Mouse (Mus musculus) lung, embryonic 15.5 days (tissue): ENCODE measurements around the gene Mipol1. TPM values are rescaled to one million over a fixed set of nuclear protein-coding genes. Genes with fewer than 3 reads are reported as not detected.
A peak's percentile ranks its signal among the peaks of the same experiment; 100 is the strongest.
"Not testable (repeated sequence)": the region's sequence is repeated elsewhere in the genome, so short reads cannot be mapped to it uniquely, and the experiment has no call there.

Experiments used
- ATAC-seq: fragments of 200-750 bp; cut with Nextera tagmentation; 2 replicates; pipeline ENCODE4 v1.8.0; 2017; ENCODE audit warnings: moderate number of reproducible peaks, borderline replicate concordance; ENCODE audit not compliant: low FRiP score, low TSS enrichment; ENCODE audit errors: extremely low read depth
- H3K27ac ChIP-seq: fragments of 300-500 bp; sonication (generic); 2 replicates; pipeline ENCODE4 v1.5.1; 2015; ENCODE audit warnings: moderate library complexity, mild to moderate bottlenecking, inconsistent platforms
- H3K27me3 ChIP-seq: fragments of 300-500 bp; sonication (generic); 2 replicates; pipeline ENCODE4 v1.6.1; 2015; ENCODE audit warnings: inconsistent platforms
- H3K36me3 ChIP-seq: fragments of 300-500 bp; sonication (generic); 2 replicates; pipeline ENCODE4 v1.6.1; 2015; ENCODE audit warnings: inconsistent platforms
- H3K4me1 ChIP-seq: fragments of 300-500 bp; sonication (generic); 2 replicates; pipeline ENCODE4 v1.6.1; 2015; ENCODE audit warnings: inconsistent platforms
- H3K4me2 ChIP-seq: fragments of 300-500 bp; sonication (generic); 2 replicates; pipeline ENCODE4 v1.6.1; 2015; ENCODE audit warnings: inconsistent platforms, mild to moderate bottlenecking, moderate library complexity
- H3K4me3 ChIP-seq: fragments of 300-500 bp; sonication (generic); 2 replicates; pipeline ENCODE4 v1.5.1; 2015; ENCODE audit warnings: mild to moderate bottlenecking, inconsistent platforms
- H3K9ac ChIP-seq: fragments of 300-500 bp; sonication (generic); 2 replicates; pipeline ENCODE4 v1.6.1; 2015; ENCODE audit warnings: inconsistent platforms
- H3K9me3 ChIP-seq: fragments of 300-500 bp; sonication (generic); 2 replicates; pipeline ENCODE4 v1.6.1; 2016; ENCODE audit warnings: inconsistent platforms
- WGBS: fragments of 180-500 bp; shearing (Covaris S2); methylation state at CpG from one replicate; pipeline ENCODE4 v1.1.7; 2015; 5-methylcytosine and 5-hydroxymethylcytosine counted together
- polyA plus RNA-seq: library from polyadenylated mRNA; unstranded; fragments of >200 nt; fragmentation: Nextera tagmentation; extraction: Ambion mirVana; gene quantifications from 2 replicates; pipeline ENCODE4 v1.2.1, GENCODE M21; 2015

Gene Mipol1
- polyA plus RNA-seq, 1 experiment from 2014 or later = 8.4 TPM

DNA sequence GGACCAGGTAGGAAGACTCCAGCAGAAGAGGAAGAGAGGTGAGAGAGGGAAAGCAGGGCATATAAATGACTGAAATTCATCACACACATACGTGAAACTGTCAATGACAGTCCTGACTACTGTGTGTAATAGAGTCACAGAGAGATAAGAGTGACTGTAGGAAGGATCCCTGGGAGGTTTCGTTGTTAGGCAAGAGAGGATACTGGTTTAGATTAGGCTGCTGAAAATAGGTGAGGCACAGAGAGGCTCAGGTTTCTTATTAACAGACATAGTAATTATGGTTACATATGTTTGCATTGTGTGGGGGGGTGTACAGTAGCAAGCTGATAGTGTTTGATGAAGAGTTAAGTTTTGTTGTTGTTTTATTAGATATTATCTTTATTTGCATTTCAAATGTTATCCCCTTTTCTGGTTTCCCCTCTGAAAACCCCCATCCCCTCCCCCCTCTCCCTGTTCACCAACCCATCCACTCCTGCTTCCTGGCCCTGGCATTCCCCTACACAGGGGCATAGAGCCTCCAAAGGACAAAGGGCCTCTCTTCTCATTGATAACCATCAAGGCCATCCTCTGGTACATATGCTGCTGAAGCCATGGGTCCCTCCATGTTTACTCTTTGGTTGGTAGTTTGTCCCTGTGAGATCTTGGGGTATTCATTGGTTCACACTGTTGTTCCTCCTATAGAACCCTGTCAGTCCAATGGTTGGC, 157.5 kb downstream of the Mipol1 start:
- Histone ChIP-seq H3K9me3 (no peaks in the 10 kb centered on the region), H3K4me3 (no peak overlapping the region), H3K9ac (no peak overlapping the region), H3K4me2 (no peak overlapping the region), H3K36me3 (no peaks in the 10 kb centered on the region), H3K27ac (no peak overlapping the region), H3K27me3 (no peaks in the 10 kb centered on the region), H3K4me1 (no peaks in the 10 kb centered on the region)
- no peak for ATAC-seq
- 80% methylated on average over 2 of the region's 2 CpGs for WGBS

DNA sequence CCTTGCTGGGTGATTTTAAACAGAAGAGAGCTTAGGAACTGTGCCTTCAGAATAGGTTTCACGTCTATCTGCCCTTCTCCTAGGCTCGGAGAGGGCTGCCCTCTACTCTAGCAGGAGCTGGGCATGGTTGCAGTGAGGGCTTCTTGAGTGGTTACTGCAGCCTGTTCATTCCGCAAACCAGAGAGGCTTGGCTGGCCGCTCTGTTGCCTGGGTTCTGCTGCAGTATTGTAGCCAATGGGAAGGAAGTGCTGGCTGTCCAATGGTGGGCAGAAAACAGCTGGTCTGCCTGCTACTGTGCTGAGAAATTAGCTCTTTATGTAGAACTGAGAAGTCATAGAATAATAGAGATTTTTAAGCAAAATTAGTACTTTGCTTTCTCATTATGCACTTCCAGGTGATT, 169.3 kb downstream of the Mipol1 start:
- Histone ChIP-seq H3K4me3 (no peak overlapping the region), H3K4me2 (no peak overlapping the region), H3K9ac (no peak overlapping the region), H3K27me3 (no peaks in the 10 kb centered on the region), H3K4me1 (no peaks in the 10 kb centered on the region), H3K27ac (no peak overlapping the region), H3K9me3 (no peaks in the 10 kb centered on the region), H3K36me3 (no peaks in the 10 kb centered on the region)
- WGBS = 50% methylated on average over 4 of the region's 4 CpGs
- no peak for ATAC-seq

DNA sequence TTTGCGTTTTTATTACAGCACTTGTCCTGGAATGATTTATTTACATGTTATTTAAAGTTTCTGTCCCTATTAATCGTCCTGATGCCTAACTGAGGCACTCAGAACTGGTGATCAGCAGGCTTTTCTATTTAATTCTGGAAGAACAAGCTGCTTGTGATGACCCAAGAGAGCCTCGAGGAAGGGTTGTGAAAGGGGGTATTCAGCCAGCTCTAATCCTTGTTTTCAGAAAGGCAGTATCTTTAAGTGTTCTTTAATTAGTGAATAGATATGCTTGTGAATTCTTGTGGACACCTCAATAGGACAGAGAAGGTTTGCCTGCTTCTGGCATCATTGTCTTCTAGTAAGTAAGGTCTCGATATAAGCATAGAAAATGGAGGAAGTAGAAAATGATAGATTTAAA, 170.0 kb downstream of the Mipol1 start:
- H3K27ac ChIP-seq = no peak overlapping the region
- no peaks in the 10 kb centered on the region for H3K4me1 ChIP-seq
- H3K36me3 ChIP-seq = no peaks in the 10 kb centered on the region
- H3K4me3 ChIP-seq = no peak overlapping the region
- no peaks in the 10 kb centered on the region for H3K9me3 ChIP-seq
- H3K4me2 ChIP-seq = no peak overlapping the region
- H3K27me3 ChIP-seq = no peaks in the 10 kb centered on the region
- no peak overlapping the region for H3K9ac ChIP-seq
- ATAC-seq = no peak
- 51% methylated on average over 4 of the region's 4 CpGs for WGBS

DNA sequence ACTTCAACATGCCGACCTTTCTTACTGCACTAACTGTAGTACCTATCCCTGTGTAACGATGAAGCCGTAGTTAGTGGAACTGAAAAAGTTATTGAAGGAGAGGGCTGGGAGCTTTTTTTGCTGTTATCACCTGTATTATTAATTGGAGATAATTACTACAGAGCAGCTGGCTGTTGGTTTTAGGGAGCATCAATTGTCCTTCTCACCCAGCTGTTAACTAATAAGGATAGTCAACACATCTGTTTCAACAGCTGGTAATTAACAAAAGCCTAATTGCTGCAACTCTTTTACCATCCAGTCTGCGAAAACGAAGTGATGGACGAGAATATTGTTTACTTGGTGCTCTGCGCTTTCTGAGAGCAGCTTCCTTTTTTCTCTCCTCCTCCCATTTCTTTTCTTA, 170.9 kb downstream of the Mipol1 start:
- Histone ChIP-seq H3K4me2 (no peak overlapping the region), H3K4me3 (no peak overlapping the region), H3K36me3 (no peaks in the 10 kb centered on the region), H3K27ac (no peak overlapping the region), H3K9ac (no peak overlapping the region), H3K4me1 (no peaks in the 10 kb centered on the region), H3K27me3 (no peaks in the 10 kb centered on the region), H3K9me3 (no peaks in the 10 kb centered on the region)
- WGBS = 58% methylated on average over 7 of the region's 7 CpGs
- ATAC-seq = no peak

DNA sequence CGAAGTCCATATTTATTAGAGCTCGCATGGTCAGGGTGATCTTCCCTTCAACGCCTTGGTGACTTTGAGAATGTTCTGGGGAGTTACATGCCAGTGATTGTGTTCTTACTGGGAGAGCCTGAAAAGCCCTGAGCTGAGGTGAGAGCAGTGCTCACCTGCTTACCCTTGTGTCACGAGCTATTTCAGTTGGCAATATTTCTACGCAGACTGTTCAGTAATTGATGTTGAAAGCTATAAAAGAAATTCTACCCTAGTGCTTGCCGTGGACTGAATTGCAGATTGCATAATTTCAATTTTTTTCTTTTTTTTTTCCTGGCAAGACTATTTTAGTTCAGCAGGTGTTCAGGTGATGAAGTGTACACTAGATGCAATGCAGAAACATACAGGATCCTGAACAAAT, 172.1 kb downstream of the Mipol1 start:
- Histone ChIP-seq H3K4me3 (no peak overlapping the region), H3K27me3 (no peaks in the 10 kb centered on the region), H3K36me3 (no peaks in the 10 kb centered on the region), H3K4me2 (no peak overlapping the region), H3K9me3 (no peaks in the 10 kb centered on the region), H3K9ac (no peak overlapping the region), H3K4me1 (no peaks in the 10 kb centered on the region), H3K27ac (no peak overlapping the region)
- 71% methylated on average over 6 of the region's 6 CpGs for WGBS
- ATAC-seq = no peak

DNA sequence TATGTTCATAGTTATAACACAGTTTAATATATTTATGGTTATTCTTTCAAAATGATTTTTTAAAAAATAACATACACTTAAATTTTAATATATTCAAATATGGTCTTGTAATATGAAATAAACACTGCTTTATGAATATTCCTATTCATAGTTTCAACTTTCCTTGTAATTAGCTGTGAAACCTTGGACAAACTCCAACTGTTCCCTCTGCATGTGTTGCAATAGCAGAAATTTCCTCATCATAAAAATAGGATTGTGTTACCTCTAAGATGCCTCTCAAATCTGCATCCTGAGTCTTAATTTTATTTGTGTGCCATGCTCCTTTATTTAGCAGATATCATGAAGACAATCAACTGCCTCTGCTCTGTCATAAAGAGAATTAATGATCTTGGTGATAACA, 179.7 kb downstream of the Mipol1 start:
- Histone ChIP-seq H3K9ac (no peak overlapping the region), H3K36me3 (no peaks in the 10 kb centered on the region), H3K4me1 (peaks cover 4% of the 10 kb centered on the region; the same call in 1 of the 2 replicates), H3K27ac (no peak overlapping the region), H3K4me3 (no peak overlapping the region), H3K27me3 (no peaks in the 10 kb centered on the region), H3K9me3 (no peaks in the 10 kb centered on the region), H3K4me2 (no peak overlapping the region)
- no peak for ATAC-seq

DNA sequence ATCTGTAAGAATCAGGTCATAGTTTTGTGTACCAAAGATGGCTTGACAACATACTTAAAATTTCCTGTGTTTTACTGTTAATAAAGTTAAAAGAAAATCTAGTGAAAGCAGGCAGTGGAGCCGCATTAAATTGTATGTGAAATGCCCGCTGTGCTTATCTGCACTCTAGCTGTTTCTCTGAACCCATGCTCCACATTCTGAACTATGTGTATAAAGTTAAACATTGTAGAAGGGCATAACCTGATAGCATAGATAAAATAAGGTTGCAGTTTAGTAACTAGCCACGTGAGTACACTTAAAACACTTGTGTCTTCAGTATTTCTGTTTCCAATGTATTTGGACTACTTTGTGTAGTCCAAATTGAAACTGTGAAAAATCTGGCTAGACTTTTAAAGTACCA, 183.6 kb downstream of the Mipol1 start:
- Histone ChIP-seq H3K9ac (no peak overlapping the region), H3K4me3 (no peak overlapping the region), H3K36me3 (no peaks in the 10 kb centered on the region), H3K4me1 (peaks cover 4% of the 10 kb centered on the region; the same call in 1 of the 2 replicates), H3K9me3 (no peaks in the 10 kb centered on the region), H3K27me3 (no peaks in the 10 kb centered on the region), H3K27ac (no peak overlapping the region), H3K4me2 (no peak overlapping the region)
- no peak for ATAC-seq
- 44% methylated on average over 3 of the region's 3 CpGs for WGBS

DNA sequence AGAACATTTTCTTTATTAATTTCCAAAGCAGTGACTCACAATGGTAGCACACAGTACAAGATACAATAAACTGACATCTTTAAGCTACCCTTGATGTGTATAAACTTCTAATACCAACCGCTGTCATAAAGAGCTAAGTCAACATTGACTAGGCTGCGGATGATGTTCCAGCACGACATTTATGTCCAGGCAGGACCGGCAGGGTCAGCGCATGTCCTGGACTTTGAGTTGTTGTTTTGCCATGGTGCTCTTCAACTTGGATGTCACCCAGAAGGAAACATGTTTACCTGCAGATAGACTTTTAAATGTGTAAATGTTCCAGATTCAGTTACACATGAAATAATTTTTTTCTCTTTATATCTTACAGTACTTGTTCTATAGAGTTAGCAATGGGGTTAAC, 194.7 kb downstream of the Mipol1 start:
- H3K4me2 ChIP-seq = no peak overlapping the region
- no peaks in the 10 kb centered on the region for H3K4me1 ChIP-seq
- H3K27me3 ChIP-seq = no peaks in the 10 kb centered on the region
- no peak overlapping the region for H3K9ac ChIP-seq
- H3K36me3 ChIP-seq = no peaks in the 10 kb centered on the region
- no peak overlapping the region for H3K4me3 ChIP-seq
- no peak for ATAC-seq
- no peak overlapping the region for H3K27ac ChIP-seq
- H3K9me3 ChIP-seq = no peaks in the 10 kb centered on the region
- WGBS = 87% methylated on average over 5 of the region's 5 CpGs

DNA sequence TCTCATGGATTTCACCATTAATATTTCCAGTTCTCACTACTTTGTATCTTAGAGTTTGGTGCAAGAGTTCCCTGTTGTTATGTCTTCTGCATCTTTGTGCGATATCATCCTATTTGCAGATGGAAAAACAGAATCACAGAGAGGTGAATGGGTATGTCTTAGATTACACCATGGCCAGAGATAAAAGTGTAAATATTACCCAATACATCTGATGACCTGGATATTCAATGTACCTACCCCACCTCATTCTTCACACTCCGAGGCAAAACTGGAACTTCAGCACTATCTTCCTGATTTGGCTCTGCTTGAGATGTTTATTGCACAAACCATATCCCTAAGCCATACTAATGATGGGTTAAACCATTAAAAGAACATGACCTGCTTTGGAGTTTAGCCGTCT, 198.0 kb downstream of the Mipol1 start:
- H3K9ac ChIP-seq = no peak overlapping the region
- H3K27me3 ChIP-seq = no peaks in the 10 kb centered on the region
- no peak overlapping the region for H3K27ac ChIP-seq
- no peaks in the 10 kb centered on the region for H3K4me1 ChIP-seq
- no peaks in the 10 kb centered on the region for H3K36me3 ChIP-seq
- ATAC-seq = no peak
- H3K4me2 ChIP-seq = no peak overlapping the region
- H3K9me3 ChIP-seq = no peaks in the 10 kb centered on the region
- WGBS = 83% methylated on average over 3 of the region's 3 CpGs
- no peak overlapping the region for H3K4me3 ChIP-seq

DNA sequence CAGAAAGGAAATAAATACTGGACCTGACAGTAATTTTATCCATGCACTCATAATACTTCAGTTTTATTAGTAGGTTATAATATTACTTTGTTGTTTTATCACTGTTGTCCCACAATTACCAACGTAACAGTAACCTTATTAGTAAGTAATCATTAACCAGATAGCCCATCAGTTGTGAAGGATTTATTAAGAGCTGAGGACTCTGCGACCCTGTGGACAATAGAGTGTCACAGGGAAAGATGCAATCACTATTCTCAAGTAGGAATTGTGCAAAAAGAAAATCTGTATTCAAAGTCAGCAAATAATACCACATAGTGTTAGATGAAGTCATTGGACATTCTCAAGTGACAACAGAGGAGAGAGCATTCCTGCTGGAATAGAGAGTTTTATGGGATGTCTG, 198.5 kb downstream of the Mipol1 start:
- Histone ChIP-seq H3K4me1 (no peaks in the 10 kb centered on the region), H3K4me3 (no peak overlapping the region), H3K9ac (no peak overlapping the region), H3K27ac (no peak overlapping the region), H3K4me2 (no peak overlapping the region), H3K36me3 (no peaks in the 10 kb centered on the region), H3K9me3 (no peaks in the 10 kb centered on the region), H3K27me3 (no peaks in the 10 kb centered on the region)
- no peak for ATAC-seq
- 63% methylated on average over 2 of the region's 2 CpGs for WGBS

DNA sequence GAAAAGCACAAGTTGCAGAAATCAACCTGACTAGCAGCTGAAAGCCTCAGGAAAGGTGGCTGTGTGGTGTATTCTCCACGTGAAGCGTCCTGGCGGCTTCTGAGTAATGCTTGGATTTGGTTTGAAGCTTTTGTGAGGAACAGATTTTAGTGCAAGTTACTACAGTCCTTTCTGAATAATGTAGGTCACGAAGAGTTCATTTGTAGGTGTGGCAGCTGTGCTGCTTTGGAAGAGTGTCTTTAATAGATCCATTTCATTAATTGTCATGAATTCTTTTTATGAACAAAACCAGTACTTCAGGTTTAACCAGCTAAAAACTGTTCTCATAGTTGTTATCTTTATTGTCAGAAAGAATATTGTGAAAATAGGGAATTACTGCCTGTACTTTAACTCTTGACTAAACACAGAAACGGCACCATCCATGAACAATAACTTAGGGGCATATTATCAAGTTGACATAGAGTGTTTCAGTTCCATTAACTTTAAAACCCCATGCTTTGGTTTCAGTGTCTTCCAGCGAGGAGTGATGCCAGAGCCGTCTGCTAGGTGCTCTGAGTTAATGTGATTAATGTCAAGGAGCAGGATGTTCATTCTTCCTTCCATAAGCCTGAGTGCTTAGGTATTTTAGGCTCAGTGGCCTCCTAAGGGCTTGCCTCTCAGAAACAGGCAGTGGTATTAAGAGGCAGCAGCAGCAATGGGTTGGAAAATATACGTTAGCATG, 206.9 kb downstream of the Mipol1 start:
- not testable (repeated sequence) for H3K27me3 ChIP-seq, H3K36me3 ChIP-seq, ATAC-seq, H3K4me2 ChIP-seq, H3K9ac ChIP-seq, H3K4me1 ChIP-seq, H3K9me3 ChIP-seq, H3K27ac ChIP-seq, H3K4me3 ChIP-seq
- 51% methylated on average over 8 of the region's 8 CpGs for WGBS

DNA sequence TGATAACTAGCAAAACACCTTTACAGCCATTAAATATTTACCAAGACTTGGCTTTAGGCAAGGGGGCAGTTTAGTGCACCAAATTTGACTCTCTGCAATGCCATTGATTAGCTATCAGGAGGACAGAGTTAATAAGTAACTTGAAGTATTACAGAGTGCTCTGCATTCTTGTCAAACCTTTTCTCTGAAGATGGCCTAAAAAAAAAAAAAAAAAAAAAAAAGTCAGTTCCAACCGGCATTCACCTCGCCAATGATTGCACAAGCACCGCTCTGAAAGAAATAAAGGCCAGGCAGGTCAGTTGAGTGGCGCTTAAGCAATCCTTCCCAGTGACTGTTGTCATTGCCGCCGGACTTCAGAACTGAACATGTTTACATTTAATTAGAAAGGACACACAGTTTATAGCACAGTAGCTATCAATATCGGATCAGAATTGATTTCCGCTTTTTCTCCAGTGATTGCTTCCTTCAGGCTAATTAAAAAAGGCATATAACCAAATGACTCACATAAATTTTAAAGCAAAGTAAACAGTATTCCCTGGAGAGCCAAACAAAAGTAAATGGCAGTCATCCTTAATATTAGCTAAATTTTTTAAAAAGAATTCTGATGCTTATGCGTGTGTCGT, 214.2 kb downstream of the Mipol1 start:
- H3K27me3 ChIP-seq = no peaks in the 10 kb centered on the region
- H3K27ac ChIP-seq = 0 out of 2 replicates have a peak overlapping the region, but pooled peaks have one; percentile 44
- no peaks in the 10 kb centered on the region for H3K36me3 ChIP-seq
- 38% methylated on average over 10 of the region's 10 CpGs for WGBS
- ATAC-seq = no peak
- no peak overlapping the region for H3K4me3 ChIP-seq
- H3K4me2 ChIP-seq = peak overlapping the region; percentile 24; the same call in 1 of the 2 replicates
- H3K9me3 ChIP-seq = no peaks in the 10 kb centered on the region
- peaks cover 6% of the 10 kb centered on the region; the same call in 1 of the 2 replicates for H3K4me1 ChIP-seq
- H3K9ac ChIP-seq = no peak overlapping the region
